Mouse (Mus musculus) forebrain, embryonic 16.5 days (tissue): ENCODE measurements at regions not wholly inside any gene's neighbourhood (a gene's known extent, or its start where the extent isn't known, plus 50 kb on each side); places are given as distances from the start of the nearest gene placed in this dataset.
A peak's percentile ranks its signal among the peaks of the same experiment; 100 is the strongest.

Source experiments
- ATAC-seq: fragments of 200-750 bp; cut with Nextera tagmentation; 2 replicates; pipeline ENCODE4 v1.8.0; 2017; ENCODE audit warnings: mild to moderate bottlenecking, moderate library complexity
- H3K27ac ChIP-seq: fragments of 300-500 bp; sonication (generic); 2 replicates; pipeline ENCODE4 v1.5.1; 2014; ENCODE audit warnings: low read length, control low read depth
- H3K27me3 ChIP-seq: fragments of 300-500 bp; sonication (generic); replicated peaks from 2 replicates; pipeline ENCODE4 v1.6.1; 2014; ENCODE audit warnings: low read length; ENCODE audit not compliant: control insufficient read depth, insufficient read depth
- H3K36me3 ChIP-seq: fragments of 300-500 bp; sonication (generic); 2 replicates; pipeline ENCODE4 v1.6.1; 2014; ENCODE audit not compliant: control insufficient read depth, insufficient read depth
- H3K4me1 ChIP-seq: fragments of 300-500 bp; sonication (generic); replicated peaks from 2 replicates; pipeline ENCODE4 v1.6.1; 2014; ENCODE audit warnings: low read length; ENCODE audit not compliant: control insufficient read depth, insufficient read depth
- H3K4me2 ChIP-seq: fragments of 300-500 bp; sonication (generic); 2 replicates; pipeline ENCODE4 v1.6.1; 2014; ENCODE audit warnings: mild to moderate bottlenecking, low read length, control low read depth
- H3K4me3 ChIP-seq: fragments of 300-500 bp; sonication (generic); replicated peaks from 2 replicates; pipeline ENCODE4 v1.5.1; 2014; ENCODE audit warnings: mild to moderate bottlenecking, low read length, control low read depth
- H3K9ac ChIP-seq: fragments of 300-500 bp; sonication (generic); replicated peaks from 2 replicates; pipeline ENCODE4 v1.6.1; 2014; ENCODE audit warnings: low read depth, low read length, control low read depth
- H3K9me3 ChIP-seq: fragments of 300-500 bp; sonication (generic); 2 replicates; pipeline ENCODE4 v1.6.1; 2016; ENCODE audit warnings: low read length; ENCODE audit not compliant: control insufficient read depth
- WGBS: fragments of 180-500 bp; shearing (Covaris S2); extraction: QIAGEN DNeasy Blood & Tissue Kit; methylation state at CpG from one replicate; pipeline ENCODE4 v1.1.7; 2014; 5-methylcytosine and 5-hydroxymethylcytosine counted together

DNA sequence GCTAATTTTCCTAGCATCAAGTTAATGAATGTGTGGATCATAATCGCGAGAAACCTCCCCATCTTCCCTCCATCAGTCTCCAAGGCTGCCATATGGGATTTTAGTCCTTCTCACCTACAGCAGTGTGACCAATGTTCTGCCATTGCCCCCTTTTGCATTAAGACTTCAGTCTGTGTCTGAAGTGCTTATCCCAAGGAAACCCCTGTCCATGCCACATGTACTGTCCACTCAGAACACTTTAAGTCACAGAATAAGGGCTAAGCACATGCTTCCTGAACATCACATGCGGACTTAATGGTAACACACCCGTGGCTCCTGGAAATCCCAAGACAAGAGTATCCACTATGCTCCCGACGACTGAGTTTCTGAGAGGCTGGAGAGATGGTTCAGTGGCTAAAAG lies 165.7 kb upstream of the Nfe2l3 start:
- no peak overlapping the region for H3K27ac ChIP-seq
- no peaks in the 10 kb centered on the region for H3K36me3 ChIP-seq
- 0 out of 2 replicates have a peak, but pooled peaks cover 2% of the 10 kb centered on the region for H3K27me3 ChIP-seq
- peaks cover 14% of the 10 kb centered on the region for H3K4me1 ChIP-seq
- H3K9me3 ChIP-seq: no peaks in the 10 kb centered on the region
- no peak overlapping the region for H3K4me3 ChIP-seq
- H3K4me2 ChIP-seq: no peak overlapping the region
- no peak overlapping the region for H3K9ac ChIP-seq
- ATAC-seq: no peak
- whole genome bisulfite sequencing: 89% methylated on average over 6 of the region's 6 CpGs

- H3K9me3 ChIP-seq: no peaks in the 10 kb centered on the region
- WGBS: 87% methylated on average over 5 of the region's 5 CpGs
Measured at GRCm38 (mm10) chr6:51267888-51268287, 164.6 kb upstream of the Nfe2l3 start.

GRCm38 (mm10) chr6:51268931-51269330 lies 163.5 kb upstream of the Nfe2l3 start:
- Histone ChIP-seq H3K4me3 (no peak overlapping the region), H3K36me3 (no peaks in the 10 kb centered on the region), H3K27ac (no peak overlapping the region), H3K4me1 (peaks cover 14% of the 10 kb centered on the region), H3K9ac (no peak overlapping the region), H3K27me3 (0 out of 2 replicates have a peak, but pooled peaks cover 2% of the 10 kb centered on the region), H3K9me3 (no peaks in the 10 kb centered on the region), H3K4me2 (no peak overlapping the region)
- WGBS: 85% methylated on average over 5 of the region's 5 CpGs
- no peak for ATAC-seq

More at GRCm38 (mm10) chr6:51267888-51268287, 164.6 kb upstream of the Nfe2l3 start:
- H3K27me3 ChIP-seq: 0 out of 2 replicates have a peak, but pooled peaks cover 2% of the 10 kb centered on the region
- peaks cover 14% of the 10 kb centered on the region for H3K4me1 ChIP-seq
- H3K27ac ChIP-seq: no peak overlapping the region
- no peak overlapping the region for H3K4me2 ChIP-seq
- no peaks in the 10 kb centered on the region for H3K36me3 ChIP-seq
- H3K9ac ChIP-seq: no peak overlapping the region
- H3K4me3 ChIP-seq: no peak overlapping the region
- ATAC-seq: no peak

DNA sequence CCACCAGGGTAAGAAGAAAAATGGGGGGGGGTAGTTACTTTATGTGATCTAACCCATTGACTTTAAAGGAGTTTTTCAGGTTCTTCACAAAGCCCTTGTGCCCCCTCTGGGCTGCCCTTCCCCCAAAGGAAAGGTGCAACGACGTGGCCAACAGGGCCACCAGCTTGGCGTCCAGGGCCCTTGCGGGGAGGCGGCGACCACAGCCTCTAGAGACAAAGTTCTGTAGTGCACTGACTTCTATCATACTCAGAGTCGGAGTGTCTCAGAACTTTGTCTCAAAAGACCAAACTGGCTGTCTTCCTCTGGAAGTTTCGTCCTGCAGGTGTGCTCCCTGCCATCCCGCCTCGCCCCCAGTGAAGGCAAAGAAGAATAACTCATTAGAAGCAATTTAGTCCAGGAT lies 162.9 kb upstream of the Nfe2l3 start:
- Histone ChIP-seq H3K9ac (no peak overlapping the region), H3K36me3 (no peaks in the 10 kb centered on the region), H3K27me3 (0 out of 2 replicates have a peak, but pooled peaks cover 2% of the 10 kb centered on the region), H3K4me1 (peaks cover 14% of the 10 kb centered on the region), H3K4me2 (peak overlapping the region; percentile 99; the same call in 1 of the 2 replicates), H3K27ac (no peak overlapping the region), H3K9me3 (no peaks in the 10 kb centered on the region), H3K4me3 (no peak overlapping the region)
- 39% methylated on average over 10 of the region's 10 CpGs for WGBS
- ATAC-seq: no peak

GRCm38 (mm10) chr6:51270216-51271127 lies 162.0 kb upstream of the Nfe2l3 start:
- H3K9me3 ChIP-seq: no peaks in the 10 kb centered on the region
- peak overlapping the region; percentile 99 for H3K4me2 ChIP-seq
- WGBS: under 1% methylated on average over 79 of the region's 80 CpGs
- peak overlapping the region; percentile 54 for H3K9ac ChIP-seq
- H3K27ac ChIP-seq: no peak overlapping the region
- H3K4me3 ChIP-seq: peak overlapping the region; percentile 66
- H3K27me3 ChIP-seq: 0 out of 2 replicates have a peak, but pooled peaks cover 2% of the 10 kb centered on the region
- peak; percentile 89 for ATAC-seq
- H3K4me1 ChIP-seq: peaks cover 14% of the 10 kb centered on the region
- no peaks in the 10 kb centered on the region for H3K36me3 ChIP-seq

- no peaks in the 10 kb centered on the region for H3K9me3 ChIP-seq
Measured at GRCm38 (mm10) chr6:51271128-51271480, 161.4 kb upstream of the Nfe2l3 start.

DNA sequence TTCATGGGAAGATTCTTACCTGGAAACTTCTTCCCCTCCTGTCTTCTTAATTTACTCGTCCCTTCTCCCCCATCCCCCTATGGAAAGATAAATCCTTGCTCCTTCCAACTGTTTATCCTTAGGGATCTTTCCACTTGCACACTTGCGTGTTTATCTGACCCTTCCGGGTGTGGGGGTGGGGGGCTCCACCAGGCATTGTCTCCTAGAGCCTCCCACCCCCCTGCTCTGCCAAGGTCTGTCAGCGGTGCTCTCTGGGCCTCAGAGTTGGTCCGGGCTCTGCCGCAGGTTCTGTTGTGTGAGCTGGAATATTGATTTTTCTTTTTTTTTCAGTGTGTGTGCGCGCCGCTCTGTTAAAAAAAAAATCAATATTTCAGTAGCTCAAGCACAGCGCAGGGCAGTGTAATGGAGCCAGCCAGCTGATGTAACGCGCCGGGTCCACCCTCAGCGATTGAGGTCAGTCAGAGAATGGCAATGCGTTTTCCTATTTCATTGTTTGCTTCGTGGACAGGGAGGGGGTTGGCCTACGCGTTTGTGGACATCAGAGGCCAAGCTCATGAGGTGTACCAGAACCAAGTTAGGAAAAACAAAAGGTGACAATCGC lies 160.2 kb upstream of the Nfe2l3 start:
- Histone ChIP-seq H3K9me3 (no peaks in the 10 kb centered on the region), H3K9ac (no peak overlapping the region), H3K36me3 (no peaks in the 10 kb centered on the region), H3K4me1 (peaks cover 14% of the 10 kb centered on the region), H3K4me2 (no peak overlapping the region), H3K4me3 (no peak overlapping the region), H3K27me3 (0 out of 2 replicates have a peak, but pooled peaks cover 2% of the 10 kb centered on the region), H3K27ac (no peak overlapping the region)
- 85% methylated on average over 19 of the region's 19 CpGs for WGBS
- no peak for ATAC-seq

More at GRCm38 (mm10) chr6:51271128-51271480, 161.4 kb upstream of the Nfe2l3 start:
- no peak overlapping the region for H3K27ac ChIP-seq
- peak overlapping the region; percentile 54 for H3K9ac ChIP-seq
- H3K4me1 ChIP-seq: peaks cover 14% of the 10 kb centered on the region
- H3K36me3 ChIP-seq: no peaks in the 10 kb centered on the region
- WGBS: 3% methylated on average over 17 of the region's 17 CpGs
- H3K27me3 ChIP-seq: 0 out of 2 replicates have a peak, but pooled peaks cover 2% of the 10 kb centered on the region
- H3K4me3 ChIP-seq: peak overlapping the region; percentile 66
- peak; percentile 73 for ATAC-seq
- H3K4me2 ChIP-seq: peak overlapping the region; percentile 99

- no peak overlapping the region for H3K27ac ChIP-seq
- no peaks in the 10 kb centered on the region for H3K27me3 ChIP-seq
- H3K4me2 ChIP-seq: no peak overlapping the region
- 84% methylated on average over 10 of the region's 10 CpGs for WGBS
- no peak for ATAC-seq
- no peak overlapping the region for H3K9ac ChIP-seq
- H3K4me1 ChIP-seq: no peaks in the 10 kb centered on the region
- no peak overlapping the region for H3K4me3 ChIP-seq
- no peaks in the 10 kb centered on the region for H3K36me3 ChIP-seq
- H3K9me3 ChIP-seq: no peaks in the 10 kb centered on the region
Measured at GRCm38 (mm10) chr6:51279491-51279890, 153.0 kb upstream of the Nfe2l3 start.

DNA sequence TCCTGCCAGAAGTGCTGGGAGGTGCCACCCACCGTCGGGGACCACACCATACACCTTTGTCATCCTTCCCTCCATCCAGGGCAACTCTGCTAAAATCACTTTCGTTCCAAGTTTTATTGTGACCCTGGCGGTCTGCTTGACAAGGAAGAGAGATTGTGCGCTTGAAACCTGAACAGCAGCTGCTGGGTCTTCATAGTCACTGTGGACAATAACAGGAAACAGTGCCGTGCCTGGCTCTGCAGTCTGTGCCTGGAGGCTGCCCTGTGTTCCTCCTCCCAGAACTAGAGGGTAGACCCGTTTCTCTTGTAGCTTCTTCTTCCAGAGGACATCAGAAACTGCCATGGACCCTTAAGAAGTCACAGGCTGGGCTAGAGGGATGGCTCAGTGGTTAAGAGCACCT lies 152.2 kb upstream of the Nfe2l3 start:
- H3K4me2 ChIP-seq: no peak overlapping the region
- no peak overlapping the region for H3K27ac ChIP-seq
- H3K9me3 ChIP-seq: no peaks in the 10 kb centered on the region
- H3K27me3 ChIP-seq: no peaks in the 10 kb centered on the region
- no peaks in the 10 kb centered on the region for H3K36me3 ChIP-seq
- H3K9ac ChIP-seq: no peak overlapping the region
- no peak overlapping the region for H3K4me3 ChIP-seq
- no peak for ATAC-seq
- H3K4me1 ChIP-seq: no peaks in the 10 kb centered on the region
- 81% methylated on average over 7 of the region's 7 CpGs for WGBS
